Mouse (Mus musculus) layer of hippocampus, postnatal 25 days (tissue): Measurements from ENCODE around the gene C87436. TPM values are rescaled to one million over a fixed set of nuclear protein-coding genes. Genes with fewer than 3 reads are reported as not detected.

Experiments
- DNase-seq, 2 experiments: peaks; one replicate each; pipeline ENCODE4 v3.0.0; 2022; ENCODE audit warnings: mixed read lengths in 2 of 2, low spot score in 1 of 2; ENCODE audit errors: extremely low spot score in 1 of 2
- total RNA-seq, 2 experiments: library from RNA; stranded (reverse); gene quantifications; 2 replicates each; pipeline ENCODE4 v1.2.3; 2021

Gene C87436
- total RNA-seq, 2 experiments from 2014 or later = 16.1 to 17.4 TPM

GRCm38 (mm10) chr6:86507116-86507515 lies 68.9 kb downstream of the C87436 start:
- no peak for DNase-seq

- no peak for DNase-seq
Observed at GRCm38 (mm10) chr6:86508736-86509135, 70.6 kb downstream of the C87436 start.

- no peak for DNase-seq
Observed at GRCm38 (mm10) chr6:86509194-86509865, 71.2 kb downstream of the C87436 start.

- DNase-seq = no peak
Observed at GRCm38 (mm10) chr6:86509866-86510200, 71.7 kb downstream of the C87436 start.

GRCm38 (mm10) chr6:86510979-86511378 lies 72.8 kb downstream of the C87436 start:
- DNase-seq = no peak

- DNase-seq = no peak
Observed at GRCm38 (mm10) chr6:86513296-86513695, 75.1 kb downstream of the C87436 start.

GRCm38 (mm10) chr6:86516021-86516420 lies 77.8 kb downstream of the C87436 start:
- no peak for DNase-seq

- DNase-seq = no peak
Observed at GRCm38 (mm10) chr6:86519767-86520345, 81.7 kb downstream of the C87436 start.

- no peak for DNase-seq
Observed at GRCm38 (mm10) chr6:86522001-86522911, 84.1 kb downstream of the C87436 start.

Other genes with a start within 250 kb of the C87436 start
- gene Tgfa, start 243.2 kb upstream of the C87436 start, total RNA-seq = 10 to 100 TPM; 34.1 to 36.6 TPM
- gene Fam136a, start 72.7 kb upstream of the C87436 start, total RNA-seq = 10 to 100 TPM; 32.8 TPM
- gene Snrpg, start 67.1 kb upstream of the C87436 start, total RNA-seq = 10 to 100 TPM; 77.8 to 78.4 TPM
- gene Pcyox1, start 41.2 kb upstream of the C87436 start, total RNA-seq = 100 to 1,000 TPM in 1 of 2 experiments, 10 to 100 TPM in 1; 96.7 to 126 TPM
- 100 to 1,000 TPM; 114 to 168 TPM for gene Tia1, start 34.2 kb upstream of the C87436 start, total RNA-seq
- gene Gm44790, start 11.7 kb upstream of the C87436 start, total RNA-seq = 1 to 10 TPM in 1 of 2 experiments, under 1 TPM in 1; 0.92 to 3.0 TPM
- gene Pcbp1, start 87.9 kb downstream of the C87436 start, total RNA-seq = 100 to 1,000 TPM; 187 to 192 TPM
- gene Asprv1, start 189.8 kb downstream of the C87436 start, total RNA-seq = 1 to 10 TPM; 1.4 to 1.5 TPM
- gene Mxd1, start 230.8 kb downstream of the C87436 start, total RNA-seq = 10 to 100 TPM; 19.2 to 21.2 TPM
- gene Snrnp27, start 246.1 kb downstream of the C87436 start, total RNA-seq = 10 to 100 TPM; 57.8 to 62.2 TPM